Mouse (Mus musculus) brain, embryonic 18.5 days (tissue): ENCODE measurements around the gene Fem1a.

ENCODE experiments used
- DNase-seq: peaks from one replicate; pipeline ENCODE4 v3.0.0-alpha.2; 2012; ENCODE audit warnings: low read depth, low spot score

Gene Fem1a

GRCm38 (mm10) chr17:56256239-56256881, at the start of gene Fem1a:
TSS of gene Fem1a (plus strand) at chr17:56256810.
- DNase-seq, result peak; percentile 99

- no peak for DNase-seq
These were observed 49.5 kb upstream of the Fem1a start for GRCm38 (mm10) chr17:56206986-56207674.

- no peak for DNase-seq
These were observed 48.6 kb upstream of the Fem1a start for GRCm38 (mm10) chr17:56207963-56208530.

GRCm38 (mm10) chr17:56208821-56209220, 47.8 kb upstream of the Fem1a start:
- DNase-seq, result no peak

GRCm38 (mm10) chr17:56211090-56211489, 45.5 kb upstream of the Fem1a start:
- DNase-seq, result no peak

- DNase-seq, result no peak
These were observed 43.9 kb upstream of the Fem1a start for GRCm38 (mm10) chr17:56212676-56213075.

- DNase-seq, result no peak
These were observed 42.4 kb upstream of the Fem1a start for GRCm38 (mm10) chr17:56214229-56214628.

- DNase-seq, result no peak
These were observed 38.9 kb upstream of the Fem1a start for GRCm38 (mm10) chr17:56217670-56218069.

GRCm38 (mm10) chr17:56218377-56219191, 38.0 kb upstream of the Fem1a start, which contains the start of gene Dpp9:
TSS of gene Dpp9 (minus strand) at chr17:56218905.
- peak; percentile 94 for DNase-seq

- DNase-seq, result no peak
These were observed 37.4 kb upstream of the Fem1a start for GRCm38 (mm10) chr17:56219251-56219650.

- DNase-seq, result no peak
These were observed 36.8 kb upstream of the Fem1a start for GRCm38 (mm10) chr17:56219805-56220204.

- no peak for DNase-seq
These were observed 31.7 kb upstream of the Fem1a start for GRCm38 (mm10) chr17:56224916-56225315.

- DNase-seq, result no peak
These were observed 30.0 kb upstream of the Fem1a start for GRCm38 (mm10) chr17:56226566-56226965.

- DNase-seq, result no peak
These were observed 26.7 kb upstream of the Fem1a start for GRCm38 (mm10) chr17:56229943-56230342.

GRCm38 (mm10) chr17:56233389-56233788, 23.2 kb upstream of the Fem1a start:
- DNase-seq, result no peak

- DNase-seq, result peak; percentile 73
These were observed 22.7 kb upstream of the Fem1a start for GRCm38 (mm10) chr17:56233818-56234469.

GRCm38 (mm10) chr17:56241541-56242401, 14.8 kb upstream of the Fem1a start:
- DNase-seq, result peak; percentile 66

- no peak for DNase-seq
These were observed 11.0 kb upstream of the Fem1a start for GRCm38 (mm10) chr17:56245608-56246007.

- DNase-seq, result peak; percentile 68
These were observed 5.3 kb upstream of the Fem1a start for GRCm38 (mm10) chr17:56251136-56251829.

GRCm38 (mm10) chr17:56254695-56255094, 1.9 kb upstream of the Fem1a start:
- no peak for DNase-seq
